Mouse (Mus musculus): ENCODE measurements around the gene Psmb10. TPM values are rescaled to one million over a fixed set of nuclear protein-coding genes. Genes with fewer than 3 reads are reported as not detected.
A peak's percentile ranks its signal among the peaks of the same experiment; 100 is the strongest.

Psmb10 gene
- polyA plus RNA-seq, 1 experiment from 2014 or later: 81.6 TPM

DNA sequence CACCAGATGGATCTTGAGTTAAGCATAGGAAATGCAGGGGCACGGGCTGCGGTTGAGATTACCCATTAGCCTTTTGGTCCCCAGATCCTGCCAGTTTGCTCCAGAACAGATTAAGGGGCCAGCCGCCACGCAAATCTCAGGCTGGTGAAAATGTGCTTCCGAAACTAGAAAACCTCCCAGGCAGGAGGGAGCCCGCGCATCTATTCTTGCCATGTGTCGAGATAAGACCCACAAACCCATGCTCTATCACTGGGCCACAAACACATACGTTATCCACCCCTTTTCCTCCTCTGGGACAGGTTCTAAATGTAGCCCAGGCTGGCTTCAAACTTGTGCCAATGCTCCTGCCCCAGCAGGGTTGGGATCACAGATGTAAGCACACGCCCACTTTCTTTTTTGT is 23.3 kb upstream of the Psmb10 start:
- ATAC-seq (ENCODE audit: low read depth): peak; percentile 39
- DNase-seq: peak; percentile 58
- Histone ChIP-seq H3K4me1 (replicated peaks) (peaks cover 75% of the 10 kb centered on the region), H3K4me3 (replicated peaks) (peak overlapping the region; percentile 31), H3K9me3 (replicated peaks) (no peaks in the 10 kb centered on the region), H3K27ac (peak overlapping the region; percentile 30; the same call in 1 of the 2 replicates), H3K36me3 (peaks cover 35% of the 10 kb centered on the region), H3K4me2 (peak overlapping the region; percentile 65), H3K9ac (peak overlapping the region; percentile 41; the same call in 1 of the 2 replicates), H3K27me3 (no peaks in the 10 kb centered on the region)
- 17% methylated on average over 10 of the region's 10 CpGs for WGBS (ENCODE audit: insufficient replicate concordance)

DNA sequence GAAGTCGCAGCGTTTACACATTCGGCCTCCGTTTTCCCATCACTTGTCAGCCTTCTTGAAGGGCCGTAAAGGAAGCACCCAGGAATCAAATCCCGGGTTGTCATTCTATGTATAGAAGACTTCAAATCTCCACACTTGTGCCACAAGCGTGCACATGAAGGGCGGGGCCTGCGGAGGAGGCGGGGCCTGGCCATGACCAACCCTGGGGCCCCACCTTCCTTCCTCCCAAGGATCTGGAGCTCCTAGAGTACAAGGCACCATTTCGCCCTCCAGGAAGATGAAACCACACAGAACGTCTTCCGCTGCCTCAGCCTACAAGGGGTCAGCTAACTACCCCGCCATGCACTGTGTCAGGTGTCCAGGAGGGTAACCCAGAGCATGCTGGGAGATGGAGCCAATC is 22.9 kb upstream of the Psmb10 start:
- H3K36me3 ChIP-seq: peaks cover 38% of the 10 kb centered on the region
- DNase-seq (peak; percentile 53), ATAC-seq (ENCODE audit: low read depth) (no peak)
- H3K9ac ChIP-seq: peak overlapping the region; percentile 41; the same call in 1 of the 2 replicates
- H3K27ac ChIP-seq: 0 out of 2 replicates have a peak overlapping the region, but pooled peaks have one; percentile 30
- peaks cover 70% of the 10 kb centered on the region for H3K4me1 ChIP-seq (replicated peaks)
- H3K4me2 ChIP-seq: peak overlapping the region; percentile 65
- H3K4me3 ChIP-seq (replicated peaks): peak overlapping the region; percentile 31
- 45% methylated on average over 14 of the region's 14 CpGs for WGBS (ENCODE audit: insufficient replicate concordance)
- H3K27me3 ChIP-seq: no peaks in the 10 kb centered on the region
- no peaks in the 10 kb centered on the region for H3K9me3 ChIP-seq (replicated peaks)

DNA sequence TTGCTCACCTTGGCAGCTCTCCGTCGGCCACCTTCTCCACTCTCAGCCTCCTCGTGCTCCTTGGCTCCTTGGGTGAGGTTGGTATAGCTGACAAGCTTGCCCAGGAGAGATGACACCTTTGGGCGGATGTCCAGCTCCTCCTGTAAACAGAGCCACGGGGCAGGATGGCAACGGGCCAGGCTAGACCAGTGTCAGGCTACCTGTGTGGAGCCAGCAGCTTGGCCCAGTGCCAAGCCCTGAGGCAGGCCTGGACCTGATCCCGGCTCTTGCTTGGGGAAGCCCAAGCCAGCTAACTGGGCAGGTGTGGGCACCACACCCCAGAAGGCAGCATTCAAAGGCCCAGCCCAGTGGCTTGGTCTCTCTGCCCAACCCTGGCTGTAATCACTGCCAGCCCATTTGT is 21.1 kb upstream of the Psmb10 start:
- DNase-seq (no peak), ATAC-seq (ENCODE audit: low read depth) (no peak)
- H3K27ac ChIP-seq: no peak overlapping the region
- WGBS (ENCODE audit: insufficient replicate concordance): 75% methylated on average over 7 of the region's 7 CpGs
- H3K9ac ChIP-seq: no peak overlapping the region
- peaks cover 54% of the 10 kb centered on the region for H3K4me1 ChIP-seq (replicated peaks)
- no peak overlapping the region for H3K4me3 ChIP-seq (replicated peaks)
- no peak overlapping the region for H3K4me2 ChIP-seq
- H3K9me3 ChIP-seq (replicated peaks): no peaks in the 10 kb centered on the region
- peaks cover 50% of the 10 kb centered on the region for H3K36me3 ChIP-seq
- no peaks in the 10 kb centered on the region for H3K27me3 ChIP-seq

DNA sequence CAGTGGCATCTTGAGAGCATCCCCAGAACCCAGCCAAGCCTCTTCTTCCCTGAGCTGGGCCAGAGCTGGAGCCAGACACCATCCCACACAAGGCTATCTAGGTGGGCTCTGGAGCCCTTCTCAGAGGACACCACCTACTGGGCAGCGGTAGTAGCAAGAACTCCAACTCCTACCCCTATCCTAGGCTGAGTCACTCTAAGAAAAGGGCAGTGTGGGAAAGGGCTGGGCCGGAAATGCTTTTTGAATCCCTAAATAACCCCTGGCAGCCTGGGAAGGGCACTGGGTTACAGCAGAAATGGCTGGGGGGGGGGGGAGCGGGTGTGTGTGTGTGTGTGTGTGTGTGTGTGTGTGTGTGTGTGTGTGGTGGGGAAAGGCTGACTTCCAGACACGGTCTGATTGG is 19.6 kb upstream of the Psmb10 start:
- H3K36me3 ChIP-seq: peaks cover 63% of the 10 kb centered on the region
- H3K9ac ChIP-seq: no peak overlapping the region
- 58% methylated on average over 3 of the region's 4 CpGs for WGBS (ENCODE audit: insufficient replicate concordance)
- DNase-seq: no peak
- no peak overlapping the region for H3K4me2 ChIP-seq
- H3K4me3 ChIP-seq (replicated peaks): no peak overlapping the region
- no peak for ATAC-seq (ENCODE audit: low read depth)
- no peaks in the 10 kb centered on the region for H3K27me3 ChIP-seq
- H3K4me1 ChIP-seq (replicated peaks): peaks cover 38% of the 10 kb centered on the region
- no peaks in the 10 kb centered on the region for H3K9me3 ChIP-seq (replicated peaks)
- no peak overlapping the region for H3K27ac ChIP-seq

- Histone ChIP-seq H3K36me3 (peaks cover 74% of the 10 kb centered on the region), H3K4me2 (no peak overlapping the region), H3K27me3 (no peaks in the 10 kb centered on the region), H3K9ac (no peak overlapping the region), H3K27ac (no peak overlapping the region), H3K9me3 (replicated peaks) (no peaks in the 10 kb centered on the region), H3K4me3 (replicated peaks) (no peak overlapping the region), H3K4me1 (replicated peaks) (peaks cover 26% of the 10 kb centered on the region)
- DNase-seq: no peak
- no peak for ATAC-seq (ENCODE audit: low read depth)
- WGBS (ENCODE audit: insufficient replicate concordance): 92% methylated on average over 4 of the region's 4 CpGs
Observed at GRCm38 (mm10) chr8:105956556-105956955, 18.3 kb upstream of the Psmb10 start.

DNA sequence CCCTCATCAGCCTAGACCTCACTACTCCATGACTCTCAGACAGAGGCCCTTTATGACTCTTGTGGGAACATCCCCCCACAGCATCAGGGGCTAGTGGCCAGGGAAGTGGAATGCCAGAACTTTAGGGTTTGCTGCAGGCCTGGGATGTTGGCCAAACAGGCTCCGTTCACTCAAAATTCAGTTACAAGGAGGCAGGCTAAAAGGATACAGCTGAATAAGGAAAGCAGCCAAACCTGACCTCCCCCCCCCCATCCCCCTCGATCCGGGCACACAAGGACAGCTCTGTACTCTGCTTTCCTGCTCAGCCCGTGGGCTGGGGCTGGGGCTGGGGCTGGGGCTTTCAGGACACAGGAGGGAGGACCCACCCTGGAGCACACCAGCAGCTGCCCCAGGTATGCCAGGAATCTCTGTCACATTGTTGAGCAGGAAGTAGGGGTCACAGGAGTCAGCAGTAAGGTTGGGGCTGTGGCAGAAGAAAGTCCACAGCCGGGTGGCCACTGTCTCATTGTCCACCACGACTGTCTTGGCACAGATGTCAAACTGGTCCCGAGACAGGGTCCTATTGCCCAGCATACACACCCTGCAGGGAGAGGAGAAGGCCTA is 12.9 kb upstream of the Psmb10 start:
- ATAC-seq (ENCODE audit: low read depth): no peak
- Histone ChIP-seq H3K27me3 (no peaks in the 10 kb centered on the region), H3K4me3 (replicated peaks) (no peak overlapping the region), H3K27ac (no peak overlapping the region), H3K4me1 (replicated peaks) (peaks cover 11% of the 10 kb centered on the region), H3K36me3 (peaks cover 88% of the 10 kb centered on the region), H3K9ac (no peak overlapping the region), H3K9me3 (replicated peaks) (no peaks in the 10 kb centered on the region), H3K4me2 (no peak overlapping the region)
- DNase-seq: no peak
- WGBS (ENCODE audit: insufficient replicate concordance): 66% methylated on average over 7 of the region's 7 CpGs

DNA sequence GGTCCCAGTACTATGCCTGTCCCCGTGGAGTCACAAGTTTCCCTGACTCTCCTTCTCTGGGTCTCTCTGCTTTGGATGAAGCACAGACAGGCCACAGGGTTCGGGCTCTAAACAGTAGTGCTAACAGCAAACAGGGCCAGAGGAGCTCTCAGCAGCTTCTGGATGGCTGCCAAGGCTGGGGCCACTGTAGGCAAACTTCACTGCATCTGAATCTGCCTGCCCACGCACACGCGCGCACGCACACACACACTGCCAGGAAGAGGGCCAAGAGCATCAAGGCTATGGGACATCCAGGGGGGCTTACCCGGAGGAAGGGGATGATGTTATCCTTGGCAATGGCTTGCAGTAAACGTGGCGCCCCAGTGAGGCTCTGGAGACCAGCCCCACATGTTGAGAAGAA is 11.1 kb upstream of the Psmb10 start:
- WGBS (ENCODE audit: insufficient replicate concordance): 76% methylated on average over 10 of the region's 10 CpGs
- Histone ChIP-seq H3K27ac (no peak overlapping the region; the same call in 1 of the 2 replicates), H3K27me3 (no peaks in the 10 kb centered on the region), H3K9ac (no peak overlapping the region), H3K9me3 (replicated peaks) (no peaks in the 10 kb centered on the region), H3K36me3 (peaks cover 94% of the 10 kb centered on the region), H3K4me3 (replicated peaks) (no peak overlapping the region), H3K4me2 (no peak overlapping the region), H3K4me1 (replicated peaks) (peaks cover 11% of the 10 kb centered on the region)
- ATAC-seq (ENCODE audit: low read depth) (peak; percentile 13; the same call in 1 of the 2 replicates), DNase-seq (no peak)

DNA sequence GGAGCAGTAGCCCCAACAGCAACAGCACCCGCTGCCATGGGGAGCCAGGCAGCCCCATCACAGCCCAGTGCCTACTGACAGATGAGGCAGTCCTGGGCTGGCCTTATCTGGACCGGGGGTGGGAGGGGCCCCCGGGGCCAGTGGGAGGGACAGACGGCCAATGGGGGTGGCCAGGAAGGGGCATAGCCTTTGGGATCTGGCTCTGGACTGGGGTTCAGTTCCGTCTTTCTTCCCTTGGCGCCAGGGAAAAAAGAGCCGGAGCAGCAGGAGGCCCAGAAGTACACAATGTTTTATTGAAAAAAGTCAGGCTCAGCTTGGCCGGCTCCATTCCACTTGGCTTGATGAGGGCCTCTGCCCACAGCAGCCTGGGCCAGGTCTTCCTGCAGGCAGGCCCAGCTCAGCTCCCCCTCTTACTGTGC is 5.1 kb upstream of the Psmb10 start, which contains the start of gene Lcat:
Gene Lcat, minus strand, starts transcription at position 62 of the 419 bp plus-strand sequence.
- H3K4me3 ChIP-seq (replicated peaks): peak within 1 kb of the TSS; percentile 45
- WGBS (ENCODE audit: insufficient replicate concordance): 58% methylated on average over 8 of the region's 8 CpGs
- H3K27ac ChIP-seq: peak within 1 kb of the TSS; percentile 73
- H3K9ac ChIP-seq: peak within 1 kb of the TSS; percentile 43; the same call in 1 of the 2 replicates
- H3K36me3 ChIP-seq: peaks cover 79% of the 10 kb centered on the region
- peak within 1 kb of the TSS; percentile 53 for H3K4me2 ChIP-seq
- H3K9me3 ChIP-seq (replicated peaks): no peaks in the 10 kb centered on the region
- DNase-seq: no peak
- ATAC-seq (ENCODE audit: low read depth): peak; percentile 68
- peaks cover 19% of the 10 kb centered on the region for H3K4me1 ChIP-seq (replicated peaks)
- H3K27me3 ChIP-seq: no peaks in the 10 kb centered on the region

GRCm38 (mm10) chr8:105942542-105942941 is 4.3 kb upstream of the Psmb10 start:
- Histone ChIP-seq H3K4me2 (peak overlapping the region; percentile 53), H3K36me3 (peaks cover 71% of the 10 kb centered on the region), H3K27me3 (no peaks in the 10 kb centered on the region), H3K27ac (peak overlapping the region; percentile 73), H3K4me3 (replicated peaks) (peak overlapping the region; percentile 45), H3K9ac (peak overlapping the region; percentile 43; the same call in 1 of the 2 replicates), H3K9me3 (replicated peaks) (no peaks in the 10 kb centered on the region), H3K4me1 (replicated peaks) (peaks cover 27% of the 10 kb centered on the region)
- WGBS (ENCODE audit: insufficient replicate concordance): 74% methylated on average over 5 of the region's 5 CpGs
- DNase-seq (no peak), ATAC-seq (ENCODE audit: low read depth) (peak; percentile 32)

DNA sequence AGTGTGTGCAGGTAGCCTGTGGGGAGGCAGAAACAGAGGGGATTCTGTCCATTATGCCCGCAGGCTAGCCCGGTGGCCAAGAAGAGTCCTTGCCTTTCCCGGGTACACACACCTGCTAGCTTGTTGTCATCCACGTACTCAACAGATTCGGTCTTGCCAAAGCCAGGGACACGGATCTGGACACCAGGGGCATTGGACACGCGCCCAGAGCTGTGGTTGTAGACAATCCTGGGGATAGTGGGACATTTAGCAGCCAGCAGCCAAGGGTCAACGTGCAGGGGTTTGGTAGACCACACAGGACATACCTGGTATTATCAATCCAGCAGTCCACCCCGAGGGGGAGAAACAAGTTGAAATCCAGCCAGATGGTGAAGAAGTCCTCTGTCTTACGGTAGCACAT is 3.8 kb upstream of the Psmb10 start:
- Histone ChIP-seq H3K4me1 (replicated peaks) (peaks cover 27% of the 10 kb centered on the region), H3K36me3 (peaks cover 66% of the 10 kb centered on the region), H3K4me2 (peak overlapping the region; percentile 53), H3K9ac (peak overlapping the region; percentile 43), H3K27ac (peak overlapping the region; percentile 71), H3K9me3 (replicated peaks) (no peaks in the 10 kb centered on the region), H3K27me3 (no peaks in the 10 kb centered on the region), H3K4me3 (replicated peaks) (peak overlapping the region; percentile 45)
- no peak for DNase-seq
- WGBS (ENCODE audit: insufficient replicate concordance): 83% methylated on average over 11 of the region's 11 CpGs
- no peak for ATAC-seq (ENCODE audit: low read depth)

- H3K4me1 ChIP-seq (replicated peaks): peaks cover 40% of the 10 kb centered on the region
- H3K36me3 ChIP-seq: peaks cover 29% of the 10 kb centered on the region
- H3K4me3 ChIP-seq (replicated peaks): peak overlapping the region; percentile 80
- H3K4me2 ChIP-seq: peak overlapping the region; percentile 94
- peak overlapping the region; percentile 85 for H3K9ac ChIP-seq
- peak; percentile 24 for ATAC-seq (ENCODE audit: low read depth)
- DNase-seq: peak; percentile 29
- peak overlapping the region; percentile 85 for H3K27ac ChIP-seq
- WGBS (ENCODE audit: insufficient replicate concordance): under 1% methylated on average over 33 of the region's 33 CpGs
- no peaks in the 10 kb centered on the region for H3K27me3 ChIP-seq
- no peaks in the 10 kb centered on the region for H3K9me3 ChIP-seq (replicated peaks)
Observed at GRCm38 (mm10) chr8:105937496-105938305, 543 bp downstream of the Psmb10 start.
